Mouse (Mus musculus) left cerebral cortex, postnatal 4 days (tissue): ENCODE results near the gene Whrn. TPM values are rescaled to one million over a fixed set of nuclear protein-coding genes. Genes with fewer than 3 reads are reported as not detected.

Experiments used
- DNase-seq: peaks from one replicate; pipeline ENCODE4 v3.0.0-alpha.2; 2022
- intact Hi-C: fragments of 180-260 bp; cut with DNase I; formaldehyde crosslinking; loops from one replicate; pipeline ENCODE4 v1.15.1; 2025
- total RNA-seq, 2 experiments: library from RNA; stranded (reverse); gene quantifications; 2 replicates each; pipeline ENCODE4 v1.2.3; 2021

The Whrn gene
- total RNA-seq, 2 experiments from 2014 or later: 24.9 to 28.6 TPM

DNA sequence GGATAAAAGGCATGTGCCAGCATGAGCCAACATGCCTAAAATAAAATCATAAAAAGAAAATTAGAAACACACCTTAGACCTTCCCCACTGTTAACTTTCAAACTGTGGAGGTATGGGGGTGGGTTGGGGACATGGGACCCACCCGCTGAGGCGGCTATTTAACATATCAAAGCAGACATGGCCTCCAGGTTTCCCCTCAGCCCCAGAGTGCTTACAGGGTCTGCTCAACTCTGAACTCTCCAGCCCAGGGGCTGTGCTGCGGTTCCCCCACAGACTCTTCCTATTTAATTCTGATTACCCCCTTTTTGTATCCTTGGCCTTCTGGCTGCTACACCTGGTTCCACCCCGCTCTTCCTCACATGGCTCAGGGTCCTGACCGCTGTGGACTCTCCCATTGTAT lies 39.2 kb downstream of the Whrn start:
- intact Hi-C loops: no loop called here
- DNase-seq: no peak

- DNase-seq: no peak
- intact Hi-C loops: no loop called here
Observed at GRCm38 (mm10) chr4:63453939-63454513, 41.8 kb downstream of the Whrn start.

- intact Hi-C loops: no loop called here
- DNase-seq: no peak
Observed at GRCm38 (mm10) chr4:63452555-63452954, 43.2 kb downstream of the Whrn start.

DNA sequence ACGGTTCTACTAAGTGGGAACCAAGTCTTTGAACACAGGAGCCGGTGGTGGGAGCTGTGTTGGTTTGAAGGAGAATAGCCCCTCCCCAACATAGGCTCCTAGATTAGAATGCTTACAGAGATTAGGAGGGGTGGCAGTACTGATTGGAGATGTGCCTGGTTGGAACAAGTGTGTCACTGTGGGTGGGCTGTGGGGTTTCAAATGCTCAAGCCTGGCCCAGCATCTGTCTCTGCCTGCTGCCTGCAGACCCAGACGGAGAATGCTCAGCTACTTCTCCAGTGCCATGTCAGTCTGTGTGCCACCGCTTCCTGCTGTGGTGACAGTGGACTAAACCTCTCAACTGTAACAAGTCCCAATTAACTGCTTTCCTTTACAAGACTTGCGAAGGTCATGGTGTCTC lies 45.2 kb downstream of the Whrn start:
- DNase-seq: peak; percentile 62
- intact Hi-C loops: no loop called here

- intact Hi-C loops: no loop called here
- no peak for DNase-seq
Observed at GRCm38 (mm10) chr4:63444362-63445066, 51.3 kb downstream of the Whrn start.

GRCm38 (mm10) chr4:63443101-63443500 lies 52.7 kb downstream of the Whrn start:
- intact Hi-C loops: no loop called here
- DNase-seq: no peak

DNA sequence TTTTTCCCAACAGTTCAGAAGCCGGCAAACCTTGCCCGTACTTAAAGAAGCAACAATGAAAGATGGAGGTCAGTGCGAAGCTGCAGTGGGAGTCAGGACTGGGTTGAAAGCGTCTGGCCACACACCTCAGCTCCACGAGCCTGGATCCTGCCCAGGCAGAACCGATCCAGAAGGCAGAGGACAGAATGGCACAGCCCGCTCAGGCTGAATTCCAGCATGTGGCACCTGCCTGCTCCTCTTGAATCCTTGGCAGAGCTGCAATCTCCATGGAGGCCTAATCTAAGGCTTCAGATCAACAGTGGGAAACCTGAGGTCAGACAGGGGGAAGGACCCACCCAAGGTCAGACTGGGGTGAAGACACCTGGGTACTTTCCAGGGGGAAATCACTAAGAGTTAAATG lies 54.2 kb downstream of the Whrn start:
- intact Hi-C loops: no loop called here

GRCm38 (mm10) chr4:63440262-63440661 lies 55.5 kb downstream of the Whrn start:
- DNase-seq: no peak
- intact Hi-C loops: no loop called here

More for the DNA sequence above, 54.2 kb downstream of the Whrn start:
- DNase-seq: peak; percentile 39

DNA sequence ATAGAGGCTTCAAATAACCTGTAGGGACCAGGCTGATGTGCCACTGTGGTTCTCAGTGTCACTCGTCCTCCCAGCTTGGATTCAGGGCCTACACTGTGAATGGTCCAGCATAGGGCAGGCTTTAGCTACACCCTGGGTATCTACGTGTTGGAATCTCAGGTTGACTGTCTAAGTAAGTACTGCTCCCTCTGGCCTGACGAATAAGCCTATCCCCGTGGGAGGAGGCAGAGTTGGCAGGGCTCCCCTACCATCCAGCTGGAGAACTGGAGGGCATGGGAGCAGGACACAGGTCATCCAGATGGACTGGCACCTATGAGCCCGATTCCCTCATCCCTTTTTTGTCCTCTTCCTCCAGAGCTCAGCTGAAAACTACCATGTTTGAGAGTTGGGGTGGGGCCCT lies 57.8 kb downstream of the Whrn start:
- intact Hi-C loops: no loop called here
- DNase-seq: no peak

DNA sequence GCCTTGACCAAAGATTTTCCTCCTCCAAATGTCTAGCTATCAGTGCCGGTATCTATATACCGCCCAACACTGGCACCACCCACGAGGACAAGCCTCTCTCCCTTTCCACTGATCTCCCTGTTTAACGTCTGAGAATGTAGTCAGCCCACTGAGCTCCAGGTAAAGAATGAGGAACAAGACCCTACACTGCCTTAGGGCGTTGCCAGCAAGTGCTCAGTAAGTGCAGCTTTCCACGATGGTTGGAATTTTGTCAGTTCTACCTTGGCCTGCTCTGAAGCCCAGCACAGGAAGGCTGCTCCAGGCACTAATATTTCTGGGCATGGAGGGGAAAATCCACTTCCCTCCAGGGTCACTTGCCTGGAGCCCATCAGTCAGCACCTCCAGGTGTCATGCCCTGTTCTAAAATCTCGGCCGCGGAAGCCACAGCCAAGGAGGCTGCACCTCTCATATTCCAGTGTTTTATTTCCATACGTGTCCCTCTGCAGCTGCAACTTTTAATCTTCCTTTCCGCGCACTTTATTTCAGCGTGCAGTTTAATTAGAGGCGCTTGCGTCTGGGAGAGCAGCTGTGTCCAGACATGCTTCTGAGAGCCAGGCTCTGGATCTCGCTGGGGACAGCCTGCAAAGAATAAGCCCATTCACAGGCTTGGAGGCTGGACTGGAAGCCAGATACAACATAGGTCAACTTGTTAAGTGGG lies 58.5 kb downstream of the Whrn start:
- no peak for DNase-seq
- intact Hi-C loops: no loop called here

DNA sequence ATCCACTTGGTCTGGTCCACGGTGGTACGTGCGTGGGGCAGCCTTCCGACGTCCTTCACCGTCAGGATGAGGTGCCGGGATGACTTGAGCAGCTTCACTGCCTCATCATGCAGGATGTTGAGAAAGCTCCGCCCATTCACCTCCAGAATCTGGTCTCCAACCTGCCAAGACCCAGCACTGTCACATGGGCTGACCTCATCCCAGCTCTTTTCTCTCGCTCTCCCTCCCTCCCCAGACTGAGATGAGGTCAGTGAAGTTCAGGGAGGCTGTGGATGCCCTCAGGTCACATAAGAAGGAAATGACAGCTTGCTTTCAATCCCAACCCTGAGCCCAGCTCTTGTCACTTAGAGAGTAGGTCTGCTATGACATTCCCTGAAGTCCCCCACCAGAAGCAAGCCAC lies 60.4 kb downstream of the Whrn start:
- intact Hi-C loops: no loop called here
- DNase-seq: no peak

GRCm38 (mm10) chr4:63431098-63431497 lies 64.7 kb downstream of the Whrn start:
- intact Hi-C loops: no loop called here
- DNase-seq: no peak

- DNase-seq: no peak
- intact Hi-C loops: no loop called here
Observed at GRCm38 (mm10) chr4:63430357-63430756, 65.4 kb downstream of the Whrn start.

DNA sequence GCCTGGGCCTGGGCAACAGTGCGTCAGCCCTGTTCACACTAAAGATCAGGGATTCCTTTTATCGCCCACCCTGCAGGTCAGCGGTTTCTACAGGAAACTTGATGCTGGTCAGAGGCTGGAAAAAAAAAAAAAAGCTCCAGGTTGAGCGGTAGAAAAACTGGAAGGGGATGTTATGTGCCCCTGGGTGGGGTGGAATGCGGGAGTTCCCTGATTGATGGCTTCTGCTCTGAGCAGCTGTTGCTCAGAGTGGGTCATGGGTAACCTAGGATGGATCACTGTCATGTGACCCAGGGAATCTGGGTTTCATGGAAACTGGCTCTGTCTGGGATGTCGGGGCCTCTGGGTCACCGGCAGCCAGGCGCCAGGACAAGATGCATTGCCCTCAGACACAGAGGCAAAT lies 69.5 kb downstream of the Whrn start:
- intact Hi-C loops: no loop called here
- DNase-seq: no peak

- intact Hi-C loops: loop anchor here (5.0 kb wide), 1 partner anchor 63 kb away; no protein-coding TSS in a partner anchor
- DNase-seq: no peak
Observed at GRCm38 (mm10) chr4:63423811-63424210, 72.0 kb downstream of the Whrn start.

GRCm38 (mm10) chr4:63423231-63423630 lies 72.6 kb downstream of the Whrn start:
- intact Hi-C loops: loop anchor here (5.0 kb wide), 1 partner anchor 64 kb away; no protein-coding TSS in a partner anchor
- DNase-seq: no peak

GRCm38 (mm10) chr4:63420143-63420920 lies 75.5 kb downstream of the Whrn start:
- intact Hi-C loops: loop anchor here (5.0 kb wide), 1 partner anchor 67 kb away; no protein-coding TSS in a partner anchor
- peak; percentile 61 for DNase-seq

DNA sequence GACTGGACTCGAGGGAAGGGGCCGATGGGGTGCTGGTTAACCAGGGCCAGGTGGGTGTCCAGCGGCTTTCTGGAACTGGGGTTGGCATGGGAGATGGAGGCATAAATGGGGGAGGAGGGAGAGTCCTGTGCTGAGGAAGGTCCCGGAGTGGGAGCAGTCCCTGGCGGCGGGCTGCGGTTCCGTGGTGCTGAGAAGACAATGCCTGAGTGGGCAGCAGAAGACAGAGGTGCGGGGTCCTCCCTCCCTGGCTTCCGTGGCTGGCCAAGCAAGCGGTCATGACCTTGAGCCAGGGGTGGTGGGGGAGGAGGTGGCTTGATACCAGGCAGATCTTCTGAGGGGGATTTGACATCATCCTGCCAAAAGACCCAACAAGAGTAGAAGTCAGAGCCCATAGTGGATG lies 77.5 kb downstream of the Whrn start:
- no peak for DNase-seq
- intact Hi-C loops: loop anchor here (5.0 kb wide), 2 partner anchors 424 to 1069 kb away; no protein-coding TSS in a partner anchor

DNA sequence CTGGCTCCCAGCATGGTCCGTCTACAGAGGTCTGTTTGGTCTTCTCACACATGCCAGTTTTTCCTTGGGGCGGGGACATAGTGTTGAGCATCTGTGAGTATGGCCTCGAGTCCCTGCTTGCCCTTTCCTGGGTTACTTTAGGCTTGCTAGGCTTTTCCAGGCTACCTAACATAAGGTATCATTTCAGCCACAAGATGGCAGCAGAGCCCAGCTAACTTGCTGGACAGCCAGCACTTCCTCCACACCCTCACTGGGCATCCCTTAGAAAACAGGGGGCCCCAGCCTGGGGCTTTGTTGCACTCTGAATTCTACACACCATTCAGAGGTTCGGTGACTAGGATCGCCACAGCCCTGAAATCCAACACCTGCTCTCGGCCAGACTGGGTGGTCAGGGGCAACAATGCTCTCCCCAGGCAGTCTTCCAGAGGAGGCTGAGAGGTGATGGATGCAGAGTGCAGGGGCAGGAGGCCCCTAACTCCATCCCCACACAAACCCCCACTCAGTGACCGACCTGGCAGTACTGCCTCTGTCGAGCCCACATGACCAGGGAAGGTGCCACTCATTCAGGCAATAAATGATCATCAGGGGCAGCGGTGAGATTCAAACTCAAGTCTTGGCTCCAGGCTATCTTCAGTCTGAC lies 78.4 kb downstream of the Whrn start:
- peak; percentile 90 for DNase-seq
- intact Hi-C loops: loop anchor here (2.0 to 5.0 kb wide), 3 partner anchors 425 to 1070 kb away; no protein-coding TSS in a partner anchor

DNA sequence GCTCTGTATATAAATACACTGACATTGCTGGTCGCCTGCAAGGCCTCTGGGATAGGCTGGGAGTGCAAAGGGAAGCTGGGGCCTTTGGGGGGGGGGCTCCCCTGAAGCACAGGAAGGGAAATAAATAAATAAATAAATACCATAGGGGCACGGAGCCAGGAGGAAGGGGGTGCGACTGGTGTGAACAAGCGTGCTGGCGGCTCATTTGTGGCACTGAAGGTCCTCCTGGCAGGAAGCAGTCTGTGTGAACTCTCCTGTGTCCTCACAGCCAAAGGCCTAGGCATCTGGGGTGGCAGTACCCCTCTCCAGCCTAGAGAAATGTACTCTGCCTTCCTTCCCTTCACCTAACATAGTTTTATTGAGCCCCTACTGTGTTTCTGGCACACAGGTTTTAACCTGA lies 80.8 kb downstream of the Whrn start:
- intact Hi-C loops: loop anchor here (5.0 kb wide), 2 partner anchors 427 to 1072 kb away; no protein-coding TSS in a partner anchor
- no peak for DNase-seq
